ENCODE assay signal across 20 mouse cellular contexts in genomic region chr9:113229391-113229790, GRCm38 (mm10).
"Had no signal": no experiment of that assay in that cellular context is flagged by ENCODE, and none has a peak within 500 bp of the region (broad histone marks: within the 10 kb centered on the region; RNA-seq: fewer than 3 reads in every experiment).

No protein-coding gene starts in this region.

- DNase-seq: liver, postnatal 0 days; lung, adult 2 months; lung, postnatal 4 days; midbrain, embryonic 14.5 days; retina, postnatal 1 day; right cerebral cortex, adult 18-20 months; right cerebral cortex, postnatal 25 days; thymus, adult 2 months; thymus, postnatal 25 days; thymus, postnatal 4 days had no signal

- H3K4me2 ChIP-seq: lung, embryonic 15.5 days; midbrain, embryonic 12.5 days; neural tube, embryonic 13.5 days; neural tube, embryonic 15.5 days; stomach, embryonic 15.5 days had no signal

- ATAC-seq: liver, postnatal 0 days; lung, postnatal 0 days; midbrain, embryonic 16.5 days had no signal

- H3K4me3 ChIP-seq: lung, embryonic 15.5 days; midbrain, embryonic 10.5 days; midbrain, embryonic 12.5 days; myocyte; neural tube, embryonic 13.5 days; neural tube, embryonic 15.5 days; stomach, embryonic 15.5 days had no signal

- H3K27ac ChIP-seq: lung, embryonic 15.5 days; midbrain, embryonic 10.5 days; midbrain, embryonic 12.5 days; neural tube, embryonic 13.5 days; neural tube, embryonic 15.5 days; stomach, embryonic 15.5 days; stomach, postnatal 0 days had no signal

- H3K36me3 ChIP-seq: lung, embryonic 15.5 days; midbrain, embryonic 10.5 days; midbrain, embryonic 12.5 days; neural tube, embryonic 13.5 days; neural tube, embryonic 15.5 days; stomach, embryonic 15.5 days had no signal

- H3K27me3 ChIP-seq: lung, embryonic 15.5 days; midbrain, embryonic 12.5 days; neural tube, embryonic 13.5 days; neural tube, embryonic 15.5 days; stomach, embryonic 15.5 days had no signal

- H3K9ac ChIP-seq: liver, postnatal 0 days; lung, embryonic 15.5 days; midbrain, embryonic 12.5 days; neural tube, embryonic 13.5 days; neural tube, embryonic 15.5 days; stomach, embryonic 15.5 days had no signal

- H3K9me3 ChIP-seq: lung, embryonic 15.5 days; midbrain, embryonic 10.5 days; midbrain, embryonic 12.5 days; stomach, embryonic 15.5 days had no signal

- H3K4me1 ChIP-seq: lung, embryonic 15.5 days; midbrain, embryonic 10.5 days; midbrain, embryonic 12.5 days; neural tube, embryonic 13.5 days; neural tube, embryonic 15.5 days; stomach, embryonic 15.5 days had no signal
